Mouse (Mus musculus) T-cell, adult 2 months (primary cell): ENCODE data around the gene Prkag1.

ENCODE experiments used
- DNase-seq: peaks from one replicate; pipeline ENCODE4 v3.0.0; 2022; ENCODE audit warnings: low spot score

Prkag1 gene

DNA sequence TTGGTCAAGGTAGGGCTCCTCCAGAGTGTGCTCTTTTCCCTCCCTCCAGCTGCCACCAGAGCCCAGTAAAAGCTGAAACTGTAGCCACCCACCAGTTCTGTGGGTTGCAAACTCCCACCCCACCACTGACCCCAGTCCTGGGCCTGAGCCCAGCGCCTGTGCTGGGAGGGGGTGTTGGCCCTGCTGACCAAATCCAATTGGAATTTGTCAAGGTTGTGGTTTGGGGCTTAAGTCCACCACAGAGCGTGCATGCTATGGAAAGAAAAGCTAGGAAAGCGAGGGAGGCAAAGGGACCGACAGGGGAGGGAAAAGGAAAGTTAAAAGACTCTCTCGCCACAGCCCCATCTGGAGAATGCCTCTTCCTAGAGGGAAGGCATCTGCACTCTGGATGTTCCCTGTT is 63.1 kb downstream of the Prkag1 start:
- no peak for DNase-seq

DNA sequence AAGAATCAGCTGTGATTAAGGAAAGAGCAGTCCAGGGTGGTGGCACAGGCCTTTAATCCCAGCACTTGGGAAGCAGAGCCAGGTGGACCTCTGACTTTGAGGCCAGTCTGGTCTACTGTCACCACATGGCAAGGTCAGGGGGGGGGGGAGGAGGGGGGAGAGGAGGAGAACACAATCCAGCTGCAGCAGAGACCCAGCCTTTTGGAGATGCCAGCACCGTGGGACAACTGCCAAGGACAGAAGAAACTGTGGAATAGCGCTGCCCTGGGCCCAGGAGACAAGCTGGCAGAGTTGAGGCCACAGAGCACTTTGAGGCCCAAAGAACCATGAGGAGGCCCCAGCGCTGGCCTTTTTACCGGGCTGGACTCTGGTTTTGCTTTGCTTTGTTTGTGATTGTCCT is 65.4 kb downstream of the Prkag1 start:
- no peak for DNase-seq
